Mouse (Mus musculus) kidney, embryonic 14.5 days (tissue): ENCODE results near the gene Srm. TPM values are rescaled to one million over a fixed set of nuclear protein-coding genes. Genes with fewer than 3 reads are reported as not detected.
A peak's percentile ranks its signal among the peaks of the same experiment; 100 is the strongest.

ENCODE experiments used
- ATAC-seq: fragments of 200-750 bp; cut with Nextera tagmentation; 2 replicates; pipeline ENCODE4 v1.8.0; 2017; ENCODE audit warnings: moderate number of reproducible peaks, mild to moderate bottlenecking, moderate TSS enrichment, moderate library complexity; ENCODE audit not compliant: low FRiP score, low TSS enrichment
- H3K27ac ChIP-seq: fragments of 300-500 bp; sonication (generic); 2 replicates; pipeline ENCODE4 v1.5.1; 2014; ENCODE audit warnings: low read depth, mild to moderate bottlenecking, low read length, moderate library complexity, mixed read lengths
- H3K27me3 ChIP-seq: fragments of 300-500 bp; sonication (generic); 2 replicates; pipeline ENCODE4 v1.6.1; 2014; ENCODE audit warnings: mild to moderate bottlenecking, low read length; ENCODE audit not compliant: control insufficient read depth, insufficient read depth
- H3K36me3 ChIP-seq: fragments of 300-500 bp; sonication (generic); 2 replicates; pipeline ENCODE4 v1.6.1; 2014; ENCODE audit warnings: low read length, mixed read lengths; ENCODE audit not compliant: control insufficient read depth, insufficient read depth
- H3K4me1 ChIP-seq: fragments of 300-500 bp; sonication (generic); 2 replicates; pipeline ENCODE4 v1.6.1; 2014; ENCODE audit warnings: low read length, mixed read lengths; ENCODE audit not compliant: control insufficient read depth, insufficient read depth
- H3K4me2 ChIP-seq: fragments of 300-500 bp; sonication (generic); replicated peaks from 2 replicates; pipeline ENCODE4 v1.6.1; 2014; ENCODE audit warnings: low read depth, mild to moderate bottlenecking, low read length
- H3K4me3 ChIP-seq: fragments of 300-500 bp; sonication (generic); 2 replicates; pipeline ENCODE4 v1.5.1; 2014; ENCODE audit warnings: mild to moderate bottlenecking, low read length
- H3K9ac ChIP-seq: fragments of 300-500 bp; sonication (generic); 2 replicates; pipeline ENCODE4 v1.6.1; 2014; ENCODE audit warnings: low read depth, mild to moderate bottlenecking, low read length, moderate library complexity
- H3K9me3 ChIP-seq: fragments of 300-500 bp; sonication (generic); 2 replicates; pipeline ENCODE4 v1.6.1; 2016; ENCODE audit warnings: low read length; ENCODE audit not compliant: control insufficient read depth
- WGBS: fragments of 180-500 bp; shearing (Covaris S2); extraction: QIAGEN DNeasy Blood & Tissue Kit; methylation state at CpG from one replicate; pipeline ENCODE4 v1.1.7; 2014; 5-methylcytosine and 5-hydroxymethylcytosine counted together
- polyA plus RNA-seq: library from polyadenylated mRNA; unstranded; fragments of >200 nt; fragmentation: Nextera tagmentation; extraction: Ambion mirVana; gene quantifications from 2 replicates; pipeline ENCODE4 v1.2.1, GENCODE M21; 2014

Gene Srm
- 214 and 242 TPM in 2 replicates for polyA plus RNA-seq

DNA sequence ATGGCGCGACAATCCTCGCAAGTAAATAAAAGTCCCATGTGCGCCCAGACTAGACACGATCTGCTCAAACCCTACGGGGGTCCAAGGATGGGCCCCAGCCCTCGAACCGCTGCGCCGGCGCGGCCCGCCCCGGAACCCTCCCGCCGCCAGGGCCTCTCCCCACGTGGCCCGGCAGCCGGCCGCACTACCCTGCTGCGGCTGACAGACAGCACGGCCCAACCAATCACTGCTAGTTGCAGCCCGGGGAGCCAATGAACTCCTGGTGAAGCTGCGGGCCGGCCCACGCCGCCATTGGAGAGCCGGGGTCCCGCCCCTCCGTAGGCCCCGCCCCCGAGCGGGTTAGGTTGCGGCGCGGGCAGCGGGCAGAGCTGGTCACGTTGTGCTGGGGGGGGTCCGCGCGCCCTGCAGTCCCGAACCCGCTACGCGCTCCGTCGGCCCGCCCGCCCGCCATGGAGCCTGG is at the start of gene Srm:
Srm (plus strand) TSS at position 333 of the 460 bp plus-strand sequence.
- H3K36me3 ChIP-seq, result peaks cover 31% of the 10 kb centered on the region
- 1% methylated on average over 35 of the region's 50 CpGs for WGBS
- peaks cover 15% of the 10 kb centered on the region; the same call in 1 of the 2 replicates for H3K4me1 ChIP-seq
- peak within 1 kb of the TSS; percentile 72 for H3K9ac ChIP-seq
- peak within 1 kb of the TSS; percentile 88 for H3K4me2 ChIP-seq
- peak within 1 kb of the TSS; percentile 59; the same call in 1 of the 2 replicates for H3K27ac ChIP-seq
- no peaks in the 10 kb centered on the region for H3K27me3 ChIP-seq
- peak within 1 kb of the TSS; percentile 98 for H3K4me3 ChIP-seq
- ATAC-seq, result peak; percentile 100
- H3K9me3 ChIP-seq, result no peaks in the 10 kb centered on the region

DNA sequence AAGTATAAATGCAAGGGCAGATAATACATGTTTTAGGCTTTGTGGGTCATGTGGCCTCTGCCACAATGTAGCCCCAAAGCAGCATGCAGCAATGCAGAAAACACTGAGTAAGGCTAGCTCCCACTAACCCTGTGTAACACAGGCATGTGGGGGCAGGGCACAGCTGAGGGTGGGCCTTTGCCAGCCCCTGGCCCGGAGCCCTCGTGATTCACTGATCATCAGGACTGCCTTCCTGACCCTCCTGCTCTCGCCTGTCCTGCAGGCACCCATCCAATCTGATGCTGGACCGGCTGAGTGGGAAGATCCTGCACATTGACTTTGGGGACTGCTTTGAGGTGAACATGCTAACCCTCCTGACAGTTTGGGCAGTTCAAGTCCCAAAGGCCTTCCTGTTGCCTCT is 42.2 kb upstream of the Srm start:
- peaks cover 81% of the 10 kb centered on the region for H3K36me3 ChIP-seq
- no peak for ATAC-seq
- H3K9me3 ChIP-seq, result no peaks in the 10 kb centered on the region
- WGBS, result 84% methylated on average over 4 of the region's 4 CpGs
- no peaks in the 10 kb centered on the region for H3K4me1 ChIP-seq
- H3K4me3 ChIP-seq, result no peak overlapping the region
- no peak overlapping the region for H3K4me2 ChIP-seq
- H3K27me3 ChIP-seq, result no peaks in the 10 kb centered on the region
- no peak overlapping the region for H3K27ac ChIP-seq
- no peak overlapping the region for H3K9ac ChIP-seq

DNA sequence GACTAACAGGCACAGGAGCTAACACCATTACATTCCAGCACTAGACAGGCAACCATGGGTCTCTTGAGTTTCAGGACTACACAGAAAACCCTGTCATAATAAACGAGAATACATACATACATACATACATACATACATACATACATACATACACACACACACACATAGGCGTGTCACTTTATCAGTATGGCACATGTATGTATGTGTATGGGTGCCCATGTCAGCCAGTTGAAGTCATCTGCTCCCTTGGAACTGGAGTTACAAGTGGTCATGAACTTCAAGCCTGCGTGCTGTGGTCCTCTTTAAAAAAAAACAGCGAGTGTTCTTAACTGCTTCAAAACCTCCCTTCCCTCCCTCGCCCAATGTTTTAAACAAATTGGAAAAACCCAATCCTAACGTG is 33.5 kb upstream of the Srm start:
- peaks cover 56% of the 10 kb centered on the region for H3K36me3 ChIP-seq
- peak overlapping the region; percentile 97 for H3K9ac ChIP-seq
- 36% methylated on average over 6 of the region's 6 CpGs for WGBS
- H3K4me2 ChIP-seq, result peak overlapping the region; percentile 70
- H3K27me3 ChIP-seq, result no peaks in the 10 kb centered on the region
- peak overlapping the region; percentile 92 for H3K27ac ChIP-seq
- peak overlapping the region; percentile 93 for H3K4me3 ChIP-seq
- H3K4me1 ChIP-seq, result 0 out of 2 replicates have a peak, but pooled peaks cover 3% of the 10 kb centered on the region
- ATAC-seq, result peak; percentile 46
- no peaks in the 10 kb centered on the region for H3K9me3 ChIP-seq

DNA sequence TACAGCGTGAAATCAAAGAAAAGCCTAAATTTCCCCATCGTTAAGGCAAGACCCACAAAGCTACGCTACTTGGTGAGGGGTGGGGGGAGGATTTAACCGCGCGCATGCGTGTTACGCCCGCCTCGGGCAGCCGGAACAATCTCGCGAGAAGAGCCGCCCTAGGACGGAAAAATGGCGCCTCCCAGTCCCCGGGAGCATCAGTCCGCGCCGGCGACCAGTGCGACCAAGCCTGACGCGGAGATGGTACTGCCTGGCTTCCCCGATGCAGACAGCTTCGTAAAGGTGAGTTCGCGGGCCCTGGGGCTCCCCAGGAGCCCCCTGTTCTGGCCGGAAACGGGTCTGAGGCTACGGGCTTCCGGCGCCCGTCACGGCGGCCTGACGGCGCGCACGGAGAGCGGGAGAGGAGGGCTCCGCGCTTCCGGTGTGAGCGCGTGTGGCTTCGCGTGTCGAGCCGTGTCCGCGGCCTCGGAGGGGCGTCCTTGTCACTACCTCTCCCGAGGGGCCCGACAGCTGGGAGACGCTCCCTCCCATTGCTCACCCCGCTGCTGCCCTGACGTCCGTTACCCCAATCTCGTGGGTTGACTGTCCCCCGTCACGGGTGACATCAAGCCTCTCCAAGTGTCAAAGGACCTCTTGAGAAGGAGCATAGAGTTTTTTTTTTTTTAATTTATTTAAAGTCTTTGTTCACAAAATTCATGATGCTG is 32.9 kb upstream of the Srm start, which contains the start of gene Exosc10:
Exosc10 (plus strand) TSS at position 133 of the 704 bp plus-strand sequence.
- Histone ChIP-seq H3K4me2 (peak within 1 kb of the TSS; percentile 70), H3K27me3 (no peaks in the 10 kb centered on the region), H3K4me3 (peak within 1 kb of the TSS; percentile 93), H3K9me3 (no peaks in the 10 kb centered on the region), H3K9ac (peak within 1 kb of the TSS; percentile 97), H3K36me3 (peaks cover 56% of the 10 kb centered on the region), H3K4me1 (0 out of 2 replicates have a peak, but pooled peaks cover 3% of the 10 kb centered on the region), H3K27ac (peak within 1 kb of the TSS; percentile 92)
- WGBS, result under 1% methylated on average over 59 of the region's 63 CpGs
- peak; percentile 94 for ATAC-seq

DNA sequence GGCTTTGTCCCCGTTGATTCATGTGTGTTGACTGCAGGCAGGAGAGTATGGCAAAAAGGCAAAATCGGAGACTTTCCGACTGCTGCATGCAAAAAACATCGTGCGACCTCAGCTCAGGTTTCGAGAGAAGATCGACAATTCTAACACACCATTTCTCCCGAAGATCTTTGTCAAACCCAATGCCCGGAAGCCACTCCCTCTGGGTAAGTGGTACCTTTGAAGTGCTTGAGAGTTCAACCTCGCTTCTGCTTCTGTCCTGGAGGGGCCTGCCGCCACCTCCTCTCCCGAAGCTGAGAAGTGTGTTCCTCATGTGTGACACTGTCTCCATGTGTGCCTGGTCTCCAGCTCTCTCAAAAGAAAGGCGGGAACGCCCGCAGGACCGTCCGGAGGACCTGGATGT is 28.6 kb upstream of the Srm start:
- Histone ChIP-seq H3K36me3 (peaks cover 78% of the 10 kb centered on the region), H3K4me3 (no peak overlapping the region), H3K9me3 (no peaks in the 10 kb centered on the region), H3K9ac (no peak overlapping the region), H3K4me1 (0 out of 2 replicates have a peak, but pooled peaks cover 3% of the 10 kb centered on the region), H3K27ac (no peak overlapping the region), H3K27me3 (no peaks in the 10 kb centered on the region), H3K4me2 (no peak overlapping the region)
- WGBS, result 97% methylated on average over 17 of the region's 17 CpGs
- no peak for ATAC-seq

DNA sequence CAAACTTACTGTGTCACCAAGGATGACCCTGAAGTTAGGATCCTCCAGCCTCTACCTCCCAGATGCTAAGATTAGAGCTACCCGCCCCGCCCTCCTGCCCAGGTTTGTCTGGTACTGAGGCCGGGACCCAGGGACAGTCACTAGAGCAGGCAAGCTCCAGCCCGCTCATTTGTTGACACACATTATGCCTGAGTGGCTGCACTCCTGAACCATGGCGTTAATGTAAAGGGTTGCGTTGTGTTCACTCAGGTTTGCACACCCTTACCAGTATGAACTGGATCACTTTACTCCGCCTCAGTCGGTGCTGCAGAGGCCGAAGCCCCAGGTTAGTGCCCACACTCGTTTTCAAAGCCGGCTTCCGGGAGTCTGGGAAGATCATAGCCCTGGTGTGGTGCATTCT is 27.7 kb upstream of the Srm start:
- H3K9me3 ChIP-seq, result no peaks in the 10 kb centered on the region
- ATAC-seq, result no peak
- H3K4me1 ChIP-seq, result 0 out of 2 replicates have a peak, but pooled peaks cover 3% of the 10 kb centered on the region
- no peak overlapping the region for H3K4me2 ChIP-seq
- no peak overlapping the region for H3K9ac ChIP-seq
- H3K27ac ChIP-seq, result no peak overlapping the region
- H3K4me3 ChIP-seq, result no peak overlapping the region
- 92% methylated on average over 12 of the region's 12 CpGs for WGBS
- H3K27me3 ChIP-seq, result no peaks in the 10 kb centered on the region
- H3K36me3 ChIP-seq, result peaks cover 87% of the 10 kb centered on the region

DNA sequence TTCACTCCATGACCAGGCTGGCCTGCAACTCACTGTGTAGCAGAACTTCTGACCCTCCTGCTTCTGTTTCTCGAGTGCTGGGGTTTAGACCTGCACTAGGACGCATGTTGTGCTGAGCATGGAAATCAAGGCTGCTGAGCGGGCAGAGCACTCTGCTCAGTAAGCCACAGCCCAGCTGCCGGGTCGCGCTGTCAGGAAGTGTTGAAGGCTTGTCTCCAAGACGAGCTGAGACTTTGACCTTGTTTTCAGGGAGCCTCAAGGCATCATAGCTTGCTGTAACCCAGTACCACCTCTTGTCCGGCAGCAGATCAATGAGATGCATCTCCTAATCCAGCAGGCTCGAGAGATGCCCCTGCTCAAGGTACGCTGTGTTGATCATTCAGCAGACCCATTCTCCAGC is 21.2 kb upstream of the Srm start:
- Histone ChIP-seq H3K9me3 (no peaks in the 10 kb centered on the region), H3K4me2 (no peak overlapping the region), H3K9ac (no peak overlapping the region), H3K27me3 (no peaks in the 10 kb centered on the region), H3K4me1 (no peaks in the 10 kb centered on the region), H3K4me3 (no peak overlapping the region), H3K36me3 (peaks cover 98% of the 10 kb centered on the region), H3K27ac (no peak overlapping the region)
- ATAC-seq, result no peak
- 92% methylated on average over 10 of the region's 10 CpGs for WGBS

DNA sequence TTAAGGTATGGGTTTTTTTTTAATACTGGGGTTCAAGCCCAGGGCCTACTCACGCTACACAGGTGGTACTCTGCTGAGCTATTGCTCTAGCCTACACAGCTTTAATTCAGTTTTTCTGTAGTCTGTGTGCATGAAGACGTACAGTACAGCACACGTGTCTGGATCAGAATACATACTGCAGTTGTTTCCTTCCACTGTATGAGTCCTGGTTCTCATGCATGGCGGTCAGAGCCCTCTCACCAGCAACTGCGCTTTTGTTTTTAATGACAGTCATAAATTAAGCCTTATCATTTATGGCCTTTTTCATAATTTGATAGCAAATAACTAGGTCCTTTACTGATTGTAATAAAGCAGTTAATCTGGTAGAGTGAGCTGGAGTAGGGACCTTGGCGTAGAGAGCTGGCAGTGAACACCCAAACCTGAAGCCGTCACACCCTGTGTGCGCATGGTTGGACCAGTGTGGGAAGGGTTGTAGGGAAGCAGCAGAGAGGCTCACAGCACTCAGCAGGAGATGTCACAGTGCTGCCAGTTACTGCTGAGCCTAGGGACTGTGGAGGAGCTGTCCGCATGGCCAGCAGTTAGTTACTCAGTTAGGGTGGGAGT is 20.5 kb upstream of the Srm start:
- H3K4me2 ChIP-seq, result no peak overlapping the region
- no peaks in the 10 kb centered on the region for H3K9me3 ChIP-seq
- H3K27me3 ChIP-seq, result no peaks in the 10 kb centered on the region
- H3K27ac ChIP-seq, result no peak overlapping the region
- ATAC-seq, result no peak
- peaks cover 98% of the 10 kb centered on the region for H3K36me3 ChIP-seq
- H3K4me3 ChIP-seq, result no peak overlapping the region
- WGBS, result 93% methylated on average over 9 of the region's 9 CpGs
- no peak overlapping the region for H3K9ac ChIP-seq
- no peaks in the 10 kb centered on the region for H3K4me1 ChIP-seq

DNA sequence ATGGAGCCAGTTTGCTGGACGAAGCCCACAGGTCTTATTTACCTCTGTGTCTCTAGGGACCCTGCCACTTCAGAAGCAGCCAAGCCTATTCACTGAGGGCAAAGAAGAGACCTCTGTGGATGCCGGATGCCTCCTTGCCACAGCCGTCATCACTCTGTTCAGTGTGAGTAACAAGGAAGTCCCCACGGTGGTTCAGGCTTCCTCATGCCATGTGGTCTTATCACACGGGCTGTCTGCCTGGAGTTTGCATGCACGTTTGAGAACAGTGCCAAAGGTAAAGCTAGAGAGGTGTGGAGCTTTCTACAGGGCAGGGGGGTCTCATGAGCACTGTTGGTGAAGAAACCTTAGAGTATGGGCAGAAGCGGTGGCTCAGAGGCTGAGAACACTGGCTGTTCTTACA is 18.1 kb upstream of the Srm start:
- no peaks in the 10 kb centered on the region for H3K9me3 ChIP-seq
- 94% methylated on average over 7 of the region's 7 CpGs for WGBS
- no peak for ATAC-seq
- H3K27ac ChIP-seq, result no peak overlapping the region
- no peak overlapping the region for H3K4me2 ChIP-seq
- H3K9ac ChIP-seq, result no peak overlapping the region
- no peaks in the 10 kb centered on the region for H3K4me1 ChIP-seq
- H3K4me3 ChIP-seq, result no peak overlapping the region
- peaks cover 97% of the 10 kb centered on the region for H3K36me3 ChIP-seq
- H3K27me3 ChIP-seq, result no peaks in the 10 kb centered on the region
